Mouse (Mus musculus) neural tube, embryonic 14.5 days (tissue): Measurements from ENCODE around the gene Tcf12. TPM values are rescaled to one million over a fixed set of nuclear protein-coding genes. Genes with fewer than 3 reads are reported as not detected.
A peak's percentile ranks its signal among the peaks of the same experiment; 100 is the strongest.

Experiments
- ATAC-seq: fragments of 200-750 bp; cut with Nextera tagmentation; 2 replicates; pipeline ENCODE4 v1.8.0; 2017; ENCODE audit warnings: low read depth, mild to moderate bottlenecking, moderate TSS enrichment, moderate library complexity
- H3K27ac ChIP-seq: fragments of 300-500 bp; sonication (generic); 2 replicates; pipeline ENCODE4 v1.5.1; 2014; ENCODE audit warnings: low read depth, mild to moderate bottlenecking, control low read depth, low read length, moderate library complexity, mixed read lengths
- H3K27me3 ChIP-seq: fragments of 300-500 bp; sonication (generic); 2 replicates; pipeline ENCODE4 v1.6.1; 2014; ENCODE audit warnings: low read length; ENCODE audit not compliant: control insufficient read depth, insufficient read depth
- H3K36me3 ChIP-seq: fragments of 300-500 bp; sonication (generic); 2 replicates; pipeline ENCODE4 v1.6.1; 2014; ENCODE audit warnings: low read length, mixed read lengths; ENCODE audit not compliant: control insufficient read depth, insufficient read depth
- H3K4me1 ChIP-seq: fragments of 300-500 bp; sonication (generic); 2 replicates; pipeline ENCODE4 v1.6.1; 2014; ENCODE audit warnings: low read length; ENCODE audit not compliant: control insufficient read depth, insufficient read depth
- H3K4me2 ChIP-seq: fragments of 300-500 bp; sonication (generic); 2 replicates; pipeline ENCODE4 v1.6.1; 2014; ENCODE audit warnings: mild to moderate bottlenecking, low read depth, low read length, control low read depth
- H3K4me3 ChIP-seq: fragments of 300-500 bp; sonication (generic); 2 replicates; pipeline ENCODE4 v1.5.1; 2014; ENCODE audit warnings: low read depth, low read length, control low read depth, mixed read lengths
- H3K9ac ChIP-seq: fragments of 300-500 bp; sonication (generic); replicated peaks from 2 replicates; pipeline ENCODE4 v1.6.1; 2014; ENCODE audit warnings: low read depth, mild to moderate bottlenecking, control low read depth, low read length, mixed read lengths
- H3K9me3 ChIP-seq: fragments of 300-500 bp; sonication (generic); 2 replicates; pipeline ENCODE4 v1.6.1; 2016; ENCODE audit warnings: low read length; ENCODE audit not compliant: control insufficient read depth
- WGBS: fragments of 180-500 bp; shearing (Covaris S2); extraction: QIAGEN DNeasy Blood & Tissue Kit; methylation state at CpG from one replicate; pipeline ENCODE4 v1.1.7; 2014; 5-methylcytosine and 5-hydroxymethylcytosine counted together
- polyA plus RNA-seq: library from polyadenylated mRNA; unstranded; fragments of >200 nt; fragmentation: Nextera tagmentation; extraction: Ambion mirVana; gene quantifications from 2 replicates; pipeline ENCODE4 v1.2.1, GENCODE M21; 2014

Gene Tcf12
- polyA plus RNA-seq, 1 experiment from 2014 or later = 74.1 TPM

GRCm38 (mm10) chr9:72132728-72133088 lies 21.0 kb upstream of the Tcf12 start:
- Histone ChIP-seq H3K9ac (peak overlapping the region; percentile 94), H3K27me3 (no peaks in the 10 kb centered on the region), H3K4me2 (peak overlapping the region; percentile 76), H3K4me3 (peak overlapping the region; percentile 64), H3K36me3 (no peaks in the 10 kb centered on the region), H3K27ac (peak overlapping the region; percentile 93), H3K4me1 (no peaks in the 10 kb centered on the region; the same call in 1 of the 2 replicates), H3K9me3 (no peaks in the 10 kb centered on the region)
- ATAC-seq = peak; percentile 51
- WGBS = under 1% methylated on average over 18 of the region's 29 CpGs

- ATAC-seq = no peak
Measured at GRCm38 (mm10) chr9:72129884-72130283, 18.2 kb upstream of the Tcf12 start.

GRCm38 (mm10) chr9:72125442-72125841 lies 13.8 kb upstream of the Tcf12 start:
- no peaks in the 10 kb centered on the region for H3K4me1 ChIP-seq
- no peaks in the 10 kb centered on the region for H3K36me3 ChIP-seq
- H3K9ac ChIP-seq = no peak overlapping the region
- no peaks in the 10 kb centered on the region for H3K27me3 ChIP-seq
- H3K27ac ChIP-seq = no peak overlapping the region
- H3K4me3 ChIP-seq = no peak overlapping the region
- 88% methylated on average over 1 of the region's 1 CpGs for WGBS
- no peak overlapping the region for H3K4me2 ChIP-seq
- no peak for ATAC-seq
- H3K9me3 ChIP-seq = no peaks in the 10 kb centered on the region

More at GRCm38 (mm10) chr9:72129884-72130283, 18.2 kb upstream of the Tcf12 start:
- no peaks in the 10 kb centered on the region; the same call in 1 of the 2 replicates for H3K4me1 ChIP-seq
- H3K9me3 ChIP-seq = no peaks in the 10 kb centered on the region
- WGBS = 89% methylated on average over 4 of the region's 4 CpGs
- no peak overlapping the region for H3K4me2 ChIP-seq
- H3K27ac ChIP-seq = no peak overlapping the region
- H3K27me3 ChIP-seq = no peaks in the 10 kb centered on the region
- H3K4me3 ChIP-seq = no peak overlapping the region
- H3K36me3 ChIP-seq = no peaks in the 10 kb centered on the region
- H3K9ac ChIP-seq = no peak overlapping the region

GRCm38 (mm10) chr9:72118490-72118889 lies 6.8 kb upstream of the Tcf12 start:
- Histone ChIP-seq H3K4me1 (no peaks in the 10 kb centered on the region), H3K9me3 (no peaks in the 10 kb centered on the region), H3K27me3 (no peaks in the 10 kb centered on the region), H3K36me3 (no peaks in the 10 kb centered on the region), H3K27ac (no peak overlapping the region), H3K4me2 (no peak overlapping the region), H3K4me3 (no peak overlapping the region), H3K9ac (no peak overlapping the region)
- ATAC-seq = no peak

GRCm38 (mm10) chr9:72111004-72111621 lies 558 bp downstream of the Tcf12 start:
- Histone ChIP-seq H3K9me3 (no peaks in the 10 kb centered on the region), H3K4me1 (peaks cover 19% of the 10 kb centered on the region), H3K36me3 (no peaks in the 10 kb centered on the region; the same call in 1 of the 2 replicates), H3K9ac (peak overlapping the region; percentile 97), H3K4me3 (peak overlapping the region; percentile 99), H3K27me3 (no peaks in the 10 kb centered on the region), H3K27ac (peak overlapping the region; percentile 98), H3K4me2 (peak overlapping the region; percentile 59)
- peak; percentile 82 for ATAC-seq
- under 1% methylated on average over 69 of the region's 90 CpGs for WGBS

- H3K9me3 ChIP-seq = no peaks in the 10 kb centered on the region
- no peaks in the 10 kb centered on the region; the same call in 1 of the 2 replicates for H3K36me3 ChIP-seq
- peak overlapping the region; percentile 59 for H3K4me2 ChIP-seq
- H3K27me3 ChIP-seq = no peaks in the 10 kb centered on the region
- ATAC-seq = peak; percentile 65
- H3K4me1 ChIP-seq = peaks cover 19% of the 10 kb centered on the region
- H3K9ac ChIP-seq = peak overlapping the region; percentile 97
- H3K27ac ChIP-seq = peak overlapping the region; percentile 98
- H3K4me3 ChIP-seq = peak overlapping the region; percentile 99
- WGBS = 2% methylated on average over 23 of the region's 23 CpGs
Measured at GRCm38 (mm10) chr9:72110627-72111003, 1.1 kb downstream of the Tcf12 start.

- Histone ChIP-seq H3K4me3 (no peak overlapping the region), H3K4me2 (no peak overlapping the region), H3K27me3 (no peaks in the 10 kb centered on the region), H3K9me3 (no peaks in the 10 kb centered on the region), H3K9ac (no peak overlapping the region), H3K27ac (no peak overlapping the region), H3K36me3 (no peaks in the 10 kb centered on the region; the same call in 1 of the 2 replicates), H3K4me1 (peaks cover 6% of the 10 kb centered on the region)
- WGBS = 97% methylated on average over 1 of the region's 1 CpGs
- no peak for ATAC-seq
Measured at GRCm38 (mm10) chr9:72103471-72103870, 8.2 kb downstream of the Tcf12 start.

- Histone ChIP-seq H3K4me1 (no peaks in the 10 kb centered on the region), H3K9ac (no peak overlapping the region), H3K27ac (no peak overlapping the region), H3K4me2 (no peak overlapping the region), H3K27me3 (no peaks in the 10 kb centered on the region), H3K9me3 (no peaks in the 10 kb centered on the region), H3K4me3 (no peak overlapping the region), H3K36me3 (no peaks in the 10 kb centered on the region)
- 76% methylated on average over 7 of the region's 7 CpGs for WGBS
- ATAC-seq = no peak
Measured at GRCm38 (mm10) chr9:72099945-72100685, 11.6 kb downstream of the Tcf12 start.

GRCm38 (mm10) chr9:72098056-72098455 lies 13.6 kb downstream of the Tcf12 start:
- no peak overlapping the region for H3K27ac ChIP-seq
- ATAC-seq = no peak
- no peak overlapping the region for H3K4me2 ChIP-seq
- H3K4me1 ChIP-seq = no peaks in the 10 kb centered on the region
- H3K4me3 ChIP-seq = no peak overlapping the region
- WGBS = 96% methylated on average over 2 of the region's 2 CpGs
- no peaks in the 10 kb centered on the region for H3K9me3 ChIP-seq
- H3K36me3 ChIP-seq = no peaks in the 10 kb centered on the region
- no peak overlapping the region for H3K9ac ChIP-seq
- H3K27me3 ChIP-seq = no peaks in the 10 kb centered on the region
